Mouse (Mus musculus): ENCODE data around the gene H2-K1. TPM values are rescaled to one million over a fixed set of nuclear protein-coding genes. Genes with fewer than 3 reads are reported as not detected.
A peak's percentile ranks its signal among the peaks of the same experiment; 100 is the strongest.

H2-K1 gene
- total and polyA plus RNA-seq, 3 experiments, result 1,734 to 2,472 (median 1,753) TPM

GRCm38 (mm10) chr17:33957493-33957892, 42.7 kb downstream of the H2-K1 start (continued):
- TF ChIP-seq CHD1 (IDR thresholded peaks at IDR 0.05; ENCODE audit: low read depth, low read length), result no peak
- 0 out of 2 replicates have a peak, but pooled peaks have one; percentile 24 for TF ChIP-seq ELF1 (IDR thresholded peaks at IDR 0.05; ENCODE audit: low read depth, low read length)
- TF ChIP-seq ZC3H11A (IDR thresholded peaks at IDR 0.05; ENCODE audit: low read depth, low read length), result no peak
- TF ChIP-seq TCF12 (IDR thresholded peaks at IDR 0.05; ENCODE audit: low read depth, low read length), result peak; percentile 69
- no peak for TF ChIP-seq ZNF384 (IDR thresholded peaks at IDR 0.05; ENCODE audit: low read depth, low read length)
- TF ChIP-seq CHD2 (IDR thresholded peaks at IDR 0.05; ENCODE audit: low read length), result peak; percentile 71; the same call in 1 of the 2 replicates
- TF ChIP-seq BHLHE40 (IDR thresholded peaks at IDR 0.05; ENCODE audit: low read depth, low read length), result no peak
- TF ChIP-seq USF2 (conservative IDR thresholded peaks at IDR 0.05; ENCODE audit: low read depth, low read length), result no peak
- no peak for TF ChIP-seq MAFK (IDR thresholded peaks at IDR 0.05; ENCODE audit: insufficient replicate concordance, low read length)
- 0 out of 2 replicates have a peak, but pooled peaks have one; percentile 15 for TF ChIP-seq HCFC1 (IDR thresholded peaks at IDR 0.05; ENCODE audit: low read depth, low read length)
- TF ChIP-seq EP300 (IDR thresholded peaks at IDR 0.05; ENCODE audit: low read length), result peak; percentile 72
- no peak for TF ChIP-seq KAT2A (IDR thresholded peaks at IDR 0.05; ENCODE audit: insufficient replicate concordance, low read length)
- no peak for TF ChIP-seq ZMIZ1 (IDR thresholded peaks at IDR 0.05; ENCODE audit: low read depth, low read length)

DNA sequence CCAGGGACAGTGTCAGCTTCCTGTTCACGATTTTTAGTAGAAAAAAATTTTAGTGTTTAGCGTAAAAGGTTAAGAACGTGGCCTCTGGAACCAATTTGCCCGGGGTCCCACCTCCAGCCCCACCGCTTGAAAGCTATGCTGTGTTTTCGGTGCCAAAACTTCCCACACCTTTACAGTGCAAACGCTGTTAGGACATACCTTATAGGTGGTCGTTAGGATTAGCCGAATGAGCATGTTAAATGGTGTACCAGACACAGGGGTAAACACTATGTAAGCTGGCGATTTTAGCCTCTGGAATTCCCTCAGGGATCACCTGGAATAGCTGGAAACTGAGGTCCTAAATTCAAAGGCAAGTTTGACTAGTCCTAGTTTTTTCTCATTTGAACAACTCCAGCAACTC, 43.8 kb downstream of the H2-K1 start:
- no peak for DNase-seq (ENCODE audit: extremely low read depth)
- in situ Hi-C loops (cut with MboI; ENCODE audit: low pct_ligation_motif_present, low pct_unique_long_range_greater_than_20kb, low sequenced_read_pairs), result no loop called here
- Histone ChIP-seq H3K4me3 (replicated peaks in 1 of 3; ENCODE audit: low read depth in 2 of 3, low read length in 2 of 3, poor library complexity in 1 of 3) (peak overlapping the region; percentile 91 to 99 (median 96)), H3K4me1 (ENCODE audit: control insufficient read depth in 1 of 2, insufficient read depth in 2 of 2) (peaks cover 7 to 31% of the 10 kb centered on the region in 2 experiments), H3K9ac (ENCODE audit: insufficient read depth, low read depth) (peak overlapping the region; percentile 99), H3K27me3 (replicated peaks) (no peaks in the 10 kb centered on the region), H3K36me3 (replicated peaks in 1 of 2; ENCODE audit: control insufficient read depth in 1 of 2, insufficient read depth in 1 of 2, low read length in 1 of 2) (peaks cover 54 to 66% of the 10 kb centered on the region in 2 experiments), H3K27ac (ENCODE audit: insufficient read depth, low read depth) (peak overlapping the region; percentile 60; the same call in 1 of the 2 replicates), H3K79me2 (replicated peaks; ENCODE audit: control insufficient read depth, extremely low read depth, insufficient read depth, poor library complexity, severe bottlenecking) (peaks cover 29% of the 10 kb centered on the region), H3K4me2 (ENCODE audit: insufficient read depth, low read depth, poor library complexity, severe bottlenecking) (peak overlapping the region; percentile 97), H3K9me3 (replicated peaks; ENCODE audit: low read length) (no peaks in the 10 kb centered on the region)
- 0 out of 2 replicates have a peak, but pooled peaks have one; percentile 8 for TF ChIP-seq ZMIZ1 (IDR thresholded peaks at IDR 0.05; ENCODE audit: low read depth, low read length)
- TF ChIP-seq MAZ (IDR thresholded peaks at IDR 0.05; ENCODE audit: low read depth, low read length), result no peak
- dilution Hi-C loops (cut with MboI; ENCODE audit: extremely low pct_ligation_motif_present, extremely low pct_unique_long_range_greater_than_20kb, low sequenced_read_pairs), result no loop called here

DNA sequence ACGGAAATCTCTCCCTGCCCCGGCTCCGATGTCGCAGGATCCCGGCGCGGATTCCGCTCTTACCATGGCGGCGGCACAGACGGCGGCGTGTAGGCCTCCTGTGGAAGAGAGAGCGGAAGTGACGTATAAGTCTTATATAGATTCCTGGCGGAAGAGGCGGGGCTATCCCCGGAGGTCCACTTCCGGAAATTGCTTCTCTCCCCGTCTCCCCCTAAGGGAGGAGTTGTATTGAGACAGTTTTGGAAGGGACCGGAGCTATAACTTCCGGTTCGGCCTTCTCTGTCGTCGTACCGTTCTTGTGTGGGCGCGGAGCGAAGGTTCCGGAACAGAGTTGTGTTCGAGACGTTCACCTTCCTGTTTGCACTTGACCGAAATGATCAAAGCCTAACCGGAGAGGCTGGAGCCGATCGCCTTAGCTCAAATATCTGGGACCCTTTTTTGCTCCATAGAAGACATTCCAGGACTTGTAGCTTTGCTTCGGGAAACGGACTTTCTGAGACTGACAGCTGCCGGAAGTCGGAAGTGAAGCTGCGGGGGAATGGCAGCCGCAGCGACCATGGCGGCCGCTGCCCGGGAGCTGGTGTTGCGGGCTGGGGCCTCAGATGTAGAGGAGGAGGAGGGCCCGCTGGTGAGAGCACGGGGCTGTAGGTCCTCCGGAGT, 44.5 kb downstream of the H2-K1 start, which contains the start of the genes Vps52 and Rps18:
Vps52 (plus strand) TSS at position 258 of the 660 bp plus-strand sequence.
Rps18 (minus strand) TSS at position 447 of the 660 bp plus-strand sequence.
- Histone ChIP-seq H3K27me3 (replicated peaks) (no peaks in the 10 kb centered on the region), H3K79me2 (replicated peaks; ENCODE audit: control insufficient read depth, extremely low read depth, insufficient read depth, poor library complexity, severe bottlenecking) (peaks cover 29% of the 10 kb centered on the region), H3K4me3 (replicated peaks in 1 of 3; ENCODE audit: low read depth in 2 of 3, low read length in 2 of 3, poor library complexity in 1 of 3) (peak within 1 kb of the TSS; percentile 91 to 99 (median 96)), H3K4me1 (ENCODE audit: control insufficient read depth in 1 of 2, insufficient read depth in 2 of 2) (peaks cover 10 to 36% of the 10 kb centered on the region in 2 experiments), H3K36me3 (replicated peaks in 1 of 2; ENCODE audit: control insufficient read depth in 1 of 2, insufficient read depth in 1 of 2, low read length in 1 of 2) (peaks cover 53 to 65% of the 10 kb centered on the region in 2 experiments), H3K4me2 (ENCODE audit: insufficient read depth, low read depth, poor library complexity, severe bottlenecking) (peak within 1 kb of the TSS; percentile 97), H3K9me3 (replicated peaks; ENCODE audit: low read length) (no peaks in the 10 kb centered on the region), H3K27ac (ENCODE audit: insufficient read depth, low read depth) (peak within 1 kb of the TSS; percentile 60), H3K9ac (ENCODE audit: insufficient read depth, low read depth) (peak within 1 kb of the TSS; percentile 99)
- in situ Hi-C loops (cut with MboI; ENCODE audit: low pct_ligation_motif_present, low pct_unique_long_range_greater_than_20kb, low sequenced_read_pairs), result no loop called here
- dilution Hi-C loops (cut with MboI; ENCODE audit: extremely low pct_ligation_motif_present, extremely low pct_unique_long_range_greater_than_20kb, low sequenced_read_pairs), result no loop called here
- peak; percentile 96 for DNase-seq (ENCODE audit: extremely low read depth)
- TF ChIP-seq NRF1 (IDR thresholded peaks at IDR 0.05; ENCODE audit: low read depth, low read length), result peak; percentile 38
- TF ChIP-seq NELFE (IDR thresholded peaks at IDR 0.05; ENCODE audit: low read depth, low read length), result peak; percentile 95
- TF ChIP-seq CTCF (conservative IDR thresholded peaks at IDR 0.05 in 1 of 2, IDR thresholded peaks at IDR 0.05 in 1 of 2; ENCODE audit: low read depth in 2 of 2, low read length in 2 of 2), result no peak
- TF ChIP-seq ZKSCAN1 (IDR thresholded peaks at IDR 0.05; ENCODE audit: borderline replicate concordance, low read depth, low read length), result no peak
- no peak for TF ChIP-seq USF1 (IDR thresholded peaks at IDR 0.05; ENCODE audit: low read depth, low read length)
- no peak for TF ChIP-seq GABPA (IDR thresholded peaks at IDR 0.05; ENCODE audit: insufficient replicate concordance, low read depth, low read length)
- TF ChIP-seq POLR2A (IDR thresholded peaks at IDR 0.05; ENCODE audit: low read depth, low read length), result peak; percentile 84
- no peak for TF ChIP-seq E2F4 (IDR thresholded peaks at IDR 0.05; ENCODE audit: insufficient replicate concordance, low read depth, low read length)
- TF ChIP-seq BHLHE40 (IDR thresholded peaks at IDR 0.05; ENCODE audit: low read depth, low read length), result no peak
- peak; percentile 98 for TF ChIP-seq MAZ (IDR thresholded peaks at IDR 0.05; ENCODE audit: low read depth, low read length)
- TF ChIP-seq MYC (IDR thresholded peaks at IDR 0.05; ENCODE audit: low read depth, low read length), result peak; percentile 97
- peak; percentile 93 for TF ChIP-seq ELF1 (IDR thresholded peaks at IDR 0.05; ENCODE audit: low read depth, low read length)
- TF ChIP-seq ZC3H11A (IDR thresholded peaks at IDR 0.05; ENCODE audit: low read depth, low read length), result no peak
- TF ChIP-seq CHD1 (IDR thresholded peaks at IDR 0.05; ENCODE audit: low read depth, low read length), result no peak
- TF ChIP-seq TBP (conservative IDR thresholded peaks at IDR 0.05; ENCODE audit: low read depth, low read length), result peak; percentile 95
- 0 out of 2 replicates have a peak, but pooled peaks have one; percentile 26 for TF ChIP-seq RCOR1 (conservative IDR thresholded peaks at IDR 0.05; ENCODE audit: low read depth, low read length)
- no peak for TF ChIP-seq PAX5 (IDR thresholded peaks at IDR 0.05; ENCODE audit: low read length)
- TF ChIP-seq USF2 (conservative IDR thresholded peaks at IDR 0.05; ENCODE audit: low read depth, low read length), result no peak
- TF ChIP-seq JUND (conservative IDR thresholded peaks at IDR 0.05; ENCODE audit: low read depth, low read length), result no peak
- no peak for TF ChIP-seq JUN (IDR thresholded peaks at IDR 0.05; ENCODE audit: insufficient read depth, low read depth, low read length)
- TF ChIP-seq KAT2A (IDR thresholded peaks at IDR 0.05; ENCODE audit: insufficient replicate concordance, low read length), result peak; percentile 91; the same call in 1 of the 2 replicates
